Mouse (Mus musculus) midbrain, embryonic 11.5 days (tissue): ENCODE results near the gene Agtpbp1. TPM values are rescaled to one million over a fixed set of nuclear protein-coding genes. Genes with fewer than 3 reads are reported as not detected.

Experiments
- ATAC-seq: fragments of 200-750 bp; cut with Nextera tagmentation; 2 replicates; pipeline ENCODE4 v1.8.0; 2017; ENCODE audit warnings: moderate TSS enrichment, moderate library complexity; ENCODE audit not compliant: low FRiP score
- DNase-seq: peaks from one replicate; pipeline ENCODE4 v3.0.0; 2015; ENCODE audit warnings: low spot score; ENCODE audit errors: missing footprints
- H3K27ac ChIP-seq: fragments of 300-500 bp; sonication (generic); 2 replicates; pipeline ENCODE4 v1.5.1; 2014; ENCODE audit warnings: low read depth, low read length
- H3K27me3 ChIP-seq: fragments of 300-500 bp; sonication (generic); 2 replicates; pipeline ENCODE4 v1.6.1; 2014; ENCODE audit warnings: mild to moderate bottlenecking, low read length, moderate library complexity, mixed read lengths; ENCODE audit not compliant: control insufficient read depth, insufficient read depth
- H3K36me3 ChIP-seq: fragments of 300-500 bp; sonication (generic); 2 replicates; pipeline ENCODE4 v1.6.1; 2014; ENCODE audit warnings: mild to moderate bottlenecking, low read length, moderate library complexity, mixed read lengths; ENCODE audit not compliant: control insufficient read depth, insufficient read depth
- H3K4me1 ChIP-seq: fragments of 300-500 bp; sonication (generic); 2 replicates; pipeline ENCODE4 v1.6.1; 2014; ENCODE audit warnings: low read length; ENCODE audit not compliant: control insufficient read depth, insufficient read depth
- H3K4me2 ChIP-seq: fragments of 300-500 bp; sonication (generic); 2 replicates; pipeline ENCODE4 v1.6.1; 2014; ENCODE audit warnings: mild to moderate bottlenecking, moderate library complexity
- H3K4me3 ChIP-seq: fragments of 300-500 bp; sonication (generic); 2 replicates; pipeline ENCODE4 v1.5.1; 2014; ENCODE audit warnings: low read depth, low read length
- H3K9ac ChIP-seq: fragments of 300-500 bp; sonication (generic); 2 replicates; pipeline ENCODE4 v1.6.1; 2014; ENCODE audit warnings: low read length
- H3K9me3 ChIP-seq: fragments of 300-500 bp; sonication (generic); 2 replicates; pipeline ENCODE4 v1.6.1; 2016; ENCODE audit warnings: low read length; ENCODE audit not compliant: control insufficient read depth
- WGBS: fragments of 180-500 bp; shearing (Covaris S2); extraction: QIAGEN DNeasy Blood & Tissue Kit; methylation state at CpG from one replicate; pipeline ENCODE4 v1.1.7; 2014; 5-methylcytosine and 5-hydroxymethylcytosine counted together
- polyA plus RNA-seq: library from polyadenylated mRNA; unstranded; fragments of >200 nt; fragmentation: Nextera tagmentation; extraction: Ambion mirVana; gene quantifications from 2 replicates; pipeline ENCODE4 v1.2.1, GENCODE M21; 2014

Agtpbp1 gene
- 22.6 and 22.9 TPM in 2 replicates for polyA plus RNA-seq

DNA sequence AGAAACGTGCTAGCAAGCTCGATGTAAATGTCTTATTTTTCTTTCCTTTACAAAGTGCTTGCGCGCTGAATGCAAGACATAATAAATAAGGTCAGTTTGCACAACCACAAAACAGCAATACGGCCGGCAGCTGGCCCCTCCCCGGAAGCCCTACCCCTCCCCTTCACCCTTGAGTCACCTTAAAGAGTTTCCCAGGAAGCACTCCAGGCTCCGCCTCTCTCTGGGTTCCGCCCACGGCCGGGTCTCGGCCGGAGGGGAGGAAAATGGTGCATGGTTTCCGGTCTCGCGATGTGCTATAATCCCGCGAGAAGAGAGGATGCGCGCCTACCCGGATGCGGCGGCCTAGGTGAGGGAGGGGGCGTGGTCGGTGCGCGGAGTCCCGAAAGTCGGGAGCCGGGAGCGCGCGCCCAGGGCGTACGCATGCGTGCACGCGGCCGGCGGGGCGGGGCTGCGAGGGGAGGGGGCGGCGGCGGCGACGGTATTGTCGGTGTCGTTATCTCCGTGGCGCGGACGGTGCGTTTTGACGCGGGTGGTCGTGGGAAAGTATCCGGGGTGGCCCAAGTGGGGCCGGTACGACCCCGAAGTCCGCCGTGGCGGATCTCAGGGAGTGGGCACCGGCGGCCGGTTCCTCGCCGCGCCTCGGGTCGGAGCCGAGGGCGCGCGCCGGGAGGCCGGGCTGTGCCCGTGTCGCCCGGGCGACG lies at the start of gene Agtpbp1, which contains the start of gene Naa35:
Gene Agtpbp1 (minus strand): TSS at position 281 of the 701 bp plus-strand sequence.
Gene Naa35 (plus strand): TSS at position 313 of the 701 bp plus-strand sequence.
- H3K9ac ChIP-seq: peak within 1 kb of the TSS; percentile 84
- H3K9me3 ChIP-seq: no peaks in the 10 kb centered on the region
- H3K4me2 ChIP-seq: peak within 1 kb of the TSS; percentile 77
- ATAC-seq: peak; percentile 97
- under 1% methylated on average over 70 of the region's 83 CpGs for WGBS
- H3K36me3 ChIP-seq: peaks cover 3% of the 10 kb centered on the region; the same call in 1 of the 2 replicates
- H3K4me3 ChIP-seq: peak within 1 kb of the TSS; percentile 85
- H3K27ac ChIP-seq: peak within 1 kb of the TSS; percentile 49
- peaks cover 18% of the 10 kb centered on the region for H3K4me1 ChIP-seq
- no peaks in the 10 kb centered on the region for H3K27me3 ChIP-seq
- DNase-seq: peak; percentile 99

DNA sequence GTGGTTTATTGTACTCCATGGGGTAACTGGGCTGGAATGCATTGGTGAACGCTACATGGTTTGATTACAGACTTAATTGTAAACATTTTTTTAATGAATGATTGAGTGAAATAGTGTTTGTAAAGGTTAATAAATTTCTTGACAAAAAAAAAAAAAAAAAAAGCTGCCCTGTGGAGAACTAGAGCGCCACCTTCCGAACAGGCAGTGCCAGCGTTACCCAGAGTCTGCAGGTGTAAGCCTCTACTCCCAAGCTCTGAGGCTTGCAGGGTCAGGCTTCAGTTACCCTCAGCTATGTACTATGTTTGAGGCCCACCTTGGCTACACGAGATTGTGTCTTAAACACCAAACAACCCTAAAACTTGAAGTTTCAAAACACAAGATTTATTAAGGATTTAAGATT lies 49.6 kb upstream of the Agtpbp1 start:
- Histone ChIP-seq H3K4me1 (no peaks in the 10 kb centered on the region), H3K9ac (no peak overlapping the region), H3K36me3 (peaks cover 43% of the 10 kb centered on the region), H3K9me3 (no peaks in the 10 kb centered on the region), H3K4me2 (no peak overlapping the region), H3K27me3 (no peaks in the 10 kb centered on the region), H3K4me3 (no peak overlapping the region), H3K27ac (no peak overlapping the region)
- DNase-seq (no peak), ATAC-seq (no peak)
- WGBS: 78% methylated on average over 5 of the region's 5 CpGs

GRCm38 (mm10) chr13:59626739-59627138 lies 41.7 kb upstream of the Agtpbp1 start:
- DNase-seq (no peak), ATAC-seq (no peak)
- Histone ChIP-seq H3K9ac (no peak overlapping the region), H3K36me3 (peaks cover 20% of the 10 kb centered on the region), H3K27me3 (no peaks in the 10 kb centered on the region), H3K4me2 (no peak overlapping the region), H3K27ac (no peak overlapping the region), H3K9me3 (no peaks in the 10 kb centered on the region), H3K4me1 (no peaks in the 10 kb centered on the region), H3K4me3 (no peak overlapping the region)
- 98% methylated on average over 7 of the region's 7 CpGs for WGBS

- no peak for ATAC-seq
Measured at GRCm38 (mm10) chr13:59624903-59625302, 39.9 kb upstream of the Agtpbp1 start.

GRCm38 (mm10) chr13:59624389-59624788 lies 39.4 kb upstream of the Agtpbp1 start:
- Histone ChIP-seq H3K9ac (no peak overlapping the region), H3K4me1 (no peaks in the 10 kb centered on the region), H3K4me2 (no peak overlapping the region), H3K27me3 (no peaks in the 10 kb centered on the region), H3K27ac (no peak overlapping the region), H3K4me3 (no peak overlapping the region), H3K36me3 (peaks cover 12% of the 10 kb centered on the region), H3K9me3 (no peaks in the 10 kb centered on the region)
- no peak for DNase-seq
- no peak for ATAC-seq
- WGBS: 85% methylated on average over 3 of the region's 3 CpGs

More at GRCm38 (mm10) chr13:59624903-59625302, 39.9 kb upstream of the Agtpbp1 start:
- H3K9me3 ChIP-seq: no peaks in the 10 kb centered on the region
- no peak overlapping the region for H3K9ac ChIP-seq
- DNase-seq: no peak
- no peak overlapping the region for H3K27ac ChIP-seq
- H3K4me3 ChIP-seq: no peak overlapping the region
- H3K4me2 ChIP-seq: no peak overlapping the region
- no peaks in the 10 kb centered on the region for H3K27me3 ChIP-seq
- no peaks in the 10 kb centered on the region for H3K4me1 ChIP-seq
- 93% methylated on average over 5 of the region's 5 CpGs for WGBS
- H3K36me3 ChIP-seq: peaks cover 14% of the 10 kb centered on the region

- no peak overlapping the region for H3K27ac ChIP-seq
- H3K36me3 ChIP-seq: peaks cover 14% of the 10 kb centered on the region
- DNase-seq (peak; percentile 51), ATAC-seq (no peak)
- WGBS: 89% methylated on average over 7 of the region's 7 CpGs
- H3K9ac ChIP-seq: no peak overlapping the region
- H3K27me3 ChIP-seq: no peaks in the 10 kb centered on the region
- H3K4me2 ChIP-seq: no peak overlapping the region
- H3K4me1 ChIP-seq: no peaks in the 10 kb centered on the region
- H3K4me3 ChIP-seq: no peak overlapping the region
- no peaks in the 10 kb centered on the region for H3K9me3 ChIP-seq
Measured at GRCm38 (mm10) chr13:59621643-59622489, 36.8 kb upstream of the Agtpbp1 start.

DNA sequence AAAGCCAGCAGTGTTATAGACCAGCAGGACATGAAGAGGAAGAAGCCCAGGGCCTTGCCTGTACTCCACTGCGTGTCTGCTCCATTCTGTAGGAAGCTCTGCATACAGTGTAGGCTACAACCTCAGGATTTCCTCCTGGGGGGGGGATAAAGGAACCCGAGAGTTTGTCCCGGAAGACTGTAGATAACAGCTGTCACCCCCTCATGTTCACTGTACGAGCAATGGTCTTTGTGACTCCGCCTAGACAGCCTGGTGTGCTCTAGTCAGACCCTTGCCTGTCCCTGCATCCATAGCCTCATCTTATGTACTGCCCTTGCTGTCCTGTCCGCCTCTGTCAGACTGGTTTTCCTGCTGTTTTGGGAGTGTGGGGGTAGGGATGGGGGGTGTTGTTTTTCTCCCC lies 33.4 kb upstream of the Agtpbp1 start:
- H3K9ac ChIP-seq: no peak overlapping the region
- WGBS: 87% methylated on average over 6 of the region's 6 CpGs
- DNase-seq (peak; percentile 41), ATAC-seq (no peak)
- no peak overlapping the region for H3K4me2 ChIP-seq
- H3K4me3 ChIP-seq: no peak overlapping the region
- no peaks in the 10 kb centered on the region for H3K4me1 ChIP-seq
- no peaks in the 10 kb centered on the region for H3K27me3 ChIP-seq
- H3K27ac ChIP-seq: no peak overlapping the region
- H3K36me3 ChIP-seq: peaks cover 14% of the 10 kb centered on the region
- no peaks in the 10 kb centered on the region for H3K9me3 ChIP-seq

DNA sequence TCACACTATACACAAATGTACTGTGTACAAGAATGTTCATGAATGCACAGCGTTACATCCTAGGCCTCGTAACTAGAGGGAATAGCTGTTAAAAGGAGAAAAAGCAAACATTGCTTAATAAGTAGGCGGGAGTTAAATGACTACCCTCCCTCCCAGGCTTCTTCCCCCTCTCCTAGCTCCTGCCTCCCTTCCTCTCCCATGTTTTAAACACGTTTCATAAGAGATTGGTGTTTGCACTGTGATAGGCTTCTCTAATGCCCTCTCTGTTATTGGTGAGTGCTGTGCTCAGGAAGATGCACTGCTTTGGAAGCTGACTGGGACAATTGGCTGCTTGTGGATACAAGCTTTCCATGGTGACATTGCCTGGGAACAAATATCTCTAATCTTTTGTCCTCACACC lies 30.5 kb upstream of the Agtpbp1 start:
- Histone ChIP-seq H3K4me2 (no peak overlapping the region), H3K4me3 (no peak overlapping the region), H3K27me3 (no peaks in the 10 kb centered on the region), H3K4me1 (no peaks in the 10 kb centered on the region), H3K9me3 (no peaks in the 10 kb centered on the region), H3K36me3 (peaks cover 11% of the 10 kb centered on the region), H3K27ac (no peak overlapping the region), H3K9ac (no peak overlapping the region)
- WGBS: 92% methylated on average over 4 of the region's 4 CpGs
- DNase-seq (no peak), ATAC-seq (no peak)

- no peaks in the 10 kb centered on the region for H3K27me3 ChIP-seq
- no peak overlapping the region for H3K27ac ChIP-seq
- no peaks in the 10 kb centered on the region for H3K9me3 ChIP-seq
- no peak overlapping the region for H3K4me3 ChIP-seq
- no peak for DNase-seq
- WGBS: 96% methylated on average over 4 of the region's 4 CpGs
- peaks cover 11% of the 10 kb centered on the region for H3K36me3 ChIP-seq
- H3K9ac ChIP-seq: no peak overlapping the region
- no peaks in the 10 kb centered on the region for H3K4me1 ChIP-seq
- ATAC-seq: no peak
- H3K4me2 ChIP-seq: no peak overlapping the region
Measured at GRCm38 (mm10) chr13:59615152-59615551, 30.1 kb upstream of the Agtpbp1 start.
